Mouse (Mus musculus) forelimb bud, embryonic 11.5 days (tissue): ENCODE measurements around the gene Ccl27a.
A peak's percentile ranks its signal among the peaks of the same experiment; 100 is the strongest.
"Not testable (repeated sequence)": the region's sequence is repeated elsewhere in the genome, so short reads cannot be mapped to it uniquely, and the experiment has no call there.

Experiments used
- DNase-seq: peaks from one replicate; pipeline ENCODE4 v3.0.0-alpha.2; 2012; ENCODE audit warnings: low read depth, low spot score

Ccl27a gene

DNA sequence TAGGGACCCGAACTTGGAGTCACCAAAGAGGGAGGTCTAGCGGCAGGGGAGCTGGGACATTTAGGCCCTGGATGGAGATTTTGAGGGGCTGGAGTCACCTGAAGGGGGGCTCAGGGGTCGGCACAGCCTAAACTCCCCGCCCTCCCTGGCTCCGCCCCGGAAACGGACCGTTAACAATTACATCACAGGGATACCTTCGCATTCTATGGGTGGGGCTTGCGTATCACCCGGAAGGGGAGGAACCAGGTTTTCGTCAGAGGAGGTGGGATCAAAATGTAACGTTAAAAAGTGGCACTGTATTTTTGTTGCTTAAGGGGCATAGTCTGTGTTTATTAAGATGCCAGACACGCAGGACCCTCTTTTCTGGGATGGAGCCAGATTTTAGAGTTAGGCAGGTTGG, at the start of gene Ccl27a:
Gene Ccl27a (minus strand): TSS at position 246 of the 400 bp plus-strand sequence.
- DNase-seq: peak; percentile 82

- not testable (repeated sequence) for DNase-seq
Observed at GRCm38 (mm10) chr4:41783197-41783596, 9.2 kb upstream of the Ccl27a start.

GRCm38 (mm10) chr4:41782711-41783110, 8.7 kb upstream of the Ccl27a start:
- DNase-seq: not testable (repeated sequence)

DNA sequence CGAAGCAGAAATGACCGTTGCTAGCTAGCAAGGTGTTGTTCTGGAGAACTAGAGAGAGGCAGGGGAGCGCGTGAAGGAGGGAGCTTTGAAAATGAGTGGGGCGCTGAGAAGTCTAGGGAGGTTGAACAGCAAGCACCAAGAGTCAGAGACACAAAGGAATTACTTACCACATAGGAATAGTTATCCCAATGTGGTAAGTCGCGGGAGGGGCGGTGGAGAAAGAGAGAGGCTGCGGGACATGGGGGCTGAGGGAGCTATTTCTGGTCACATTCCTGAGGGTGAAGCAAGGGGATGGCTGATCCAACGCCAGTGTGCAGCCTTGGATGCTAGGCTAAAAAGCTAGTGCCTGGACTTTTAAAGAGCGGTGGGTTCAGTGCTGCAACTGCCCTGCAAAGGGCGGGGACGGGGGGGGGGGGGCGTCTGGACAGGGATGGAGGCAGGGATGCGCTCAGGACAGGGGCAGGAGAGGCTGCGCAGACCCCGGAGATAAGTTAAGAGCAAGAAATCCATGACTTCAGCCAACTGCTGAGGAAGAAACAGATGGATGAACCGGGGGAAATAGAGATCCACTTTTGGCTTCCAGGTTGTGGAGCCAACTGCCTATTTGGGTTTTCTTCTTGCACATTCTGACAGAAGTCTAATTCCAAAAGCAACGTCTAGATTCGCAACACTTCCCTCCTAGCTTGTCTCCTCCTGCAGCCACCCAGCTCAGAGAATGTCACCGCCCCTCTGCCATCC, 7.9 kb upstream of the Ccl27a start:
- not testable (repeated sequence) for DNase-seq

DNA sequence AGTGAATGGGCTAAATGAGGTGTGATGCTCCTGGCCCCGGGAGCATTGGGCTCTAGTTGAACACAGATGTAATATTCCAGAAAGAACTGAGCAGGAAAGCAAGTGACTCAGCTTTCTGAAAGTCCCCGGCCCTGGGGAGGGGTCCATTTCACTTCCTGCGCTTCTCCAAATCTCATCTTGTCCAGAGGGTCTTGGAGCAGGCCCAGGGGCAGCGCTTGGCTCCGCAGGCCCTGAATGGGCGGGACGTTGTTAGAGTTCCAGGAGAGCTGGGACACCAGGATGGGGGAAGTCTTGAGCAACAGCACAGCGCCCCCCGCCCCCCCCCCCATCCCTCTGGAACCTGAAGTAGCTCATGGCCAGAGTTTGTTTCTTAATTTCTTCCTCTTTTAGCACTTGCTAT, 7.2 kb upstream of the Ccl27a start:
- DNase-seq: not testable (repeated sequence)

GRCm38 (mm10) chr4:41775840-41776239, 1.8 kb upstream of the Ccl27a start:
- DNase-seq: not testable (repeated sequence)

- DNase-seq: not testable (repeated sequence)
Observed at GRCm38 (mm10) chr4:41774506-41774905, 459 bp upstream of the Ccl27a start.

- DNase-seq: not testable (repeated sequence)
Observed at GRCm38 (mm10) chr4:41773502-41773901, 545 bp downstream of the Ccl27a start.

DNA sequence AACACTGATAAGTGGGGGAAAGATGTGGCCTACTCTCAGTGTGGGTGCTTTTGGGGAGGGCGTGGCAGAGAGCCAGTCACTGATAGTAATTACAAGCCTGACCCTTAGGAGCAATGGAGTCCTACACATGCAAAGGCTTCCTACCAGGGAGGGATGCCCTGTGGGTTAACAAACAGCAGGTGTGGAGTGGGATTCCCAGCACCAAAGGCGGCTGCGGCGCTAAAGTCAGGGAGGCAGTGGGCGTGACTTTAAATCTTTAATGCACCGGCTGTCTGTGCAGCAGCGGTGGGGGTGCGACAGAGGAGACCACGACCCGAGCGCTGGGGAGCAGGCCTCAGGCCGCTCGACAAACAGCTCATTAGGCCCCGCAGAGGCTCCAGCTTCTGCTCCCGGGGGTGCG, 1.1 kb downstream of the Ccl27a start:
- not testable (repeated sequence) for DNase-seq

DNA sequence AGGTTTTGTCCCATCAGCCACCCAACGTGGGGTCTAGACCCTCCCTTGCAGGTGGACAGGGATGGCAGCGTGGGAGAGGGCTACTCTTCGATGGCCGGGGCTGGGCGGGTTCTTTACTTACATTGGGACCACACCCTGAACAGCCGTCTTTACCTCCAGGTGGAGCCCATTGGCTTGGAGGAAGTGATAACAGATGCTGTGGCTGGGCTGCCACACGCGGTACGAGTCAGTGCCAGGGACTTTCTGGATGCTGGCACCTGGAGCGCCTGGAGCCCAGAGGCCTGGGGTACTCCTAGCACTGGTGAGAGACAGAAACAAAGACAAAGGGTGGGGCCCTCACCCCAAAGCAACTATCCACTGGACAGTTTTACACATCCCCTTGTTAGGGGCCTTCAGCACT, 6.7 kb downstream of the Ccl27a start:
- not testable (repeated sequence) for DNase-seq

GRCm38 (mm10) chr4:41763176-41763575, 10.9 kb downstream of the Ccl27a start:
- DNase-seq: not testable (repeated sequence)

DNA sequence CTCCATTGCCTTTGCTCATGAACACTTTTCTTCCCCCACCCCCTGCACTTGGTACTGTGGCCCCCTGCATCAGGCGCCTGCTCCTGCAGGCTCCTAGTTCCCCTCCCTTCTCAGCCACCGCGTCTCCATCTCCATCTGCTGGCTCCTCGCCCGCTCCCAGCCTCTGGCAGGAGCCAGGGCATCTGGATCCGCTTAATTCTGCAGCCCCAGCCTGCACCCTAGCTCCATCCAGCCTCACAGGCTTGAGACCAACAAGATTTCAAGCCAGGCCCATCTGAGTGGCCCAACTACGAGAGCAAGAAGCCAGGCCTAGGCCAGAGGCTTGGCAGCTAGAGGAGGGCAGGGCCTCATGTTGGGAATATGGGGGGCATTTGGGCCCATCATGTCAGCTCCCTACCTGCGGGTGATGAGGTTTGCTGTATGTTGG, 11.3 kb downstream of the Ccl27a start:
- peak; percentile 73 for DNase-seq

- DNase-seq: peak; percentile 71
Observed at GRCm38 (mm10) chr4:41762099-41762687, 11.9 kb downstream of the Ccl27a start.

DNA sequence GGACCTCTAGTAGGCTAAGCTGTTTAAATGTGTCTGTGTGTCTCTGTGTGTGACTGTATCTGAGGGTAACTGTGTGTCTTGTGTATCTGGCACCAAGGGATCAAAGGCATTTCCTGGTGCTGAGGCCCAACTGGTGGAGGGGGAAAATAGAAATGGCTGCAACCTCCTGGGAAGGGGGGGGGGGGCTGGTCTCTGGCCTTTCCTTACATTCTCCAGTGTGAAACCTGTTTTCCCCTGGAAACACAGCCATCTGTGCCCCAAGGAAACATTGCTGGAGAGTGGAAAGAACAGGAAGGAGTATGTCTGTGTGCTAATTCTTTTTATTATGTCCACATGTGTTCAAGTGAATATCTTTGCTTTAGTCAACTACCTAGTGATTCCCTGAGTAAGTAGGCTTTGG, 12.4 kb downstream of the Ccl27a start:
- DNase-seq: peak; percentile 61

- DNase-seq: no peak
Observed at GRCm38 (mm10) chr4:41760911-41761310, 13.1 kb downstream of the Ccl27a start.

- peak; percentile 92 for DNase-seq
Observed at GRCm38 (mm10) chr4:41760288-41760721, 13.7 kb downstream of the Ccl27a start.

- no peak for DNase-seq
Observed at GRCm38 (mm10) chr4:41759656-41760287, 14.3 kb downstream of the Ccl27a start.

- DNase-seq: no peak
Observed at GRCm38 (mm10) chr4:41759206-41759605, 14.8 kb downstream of the Ccl27a start.

DNA sequence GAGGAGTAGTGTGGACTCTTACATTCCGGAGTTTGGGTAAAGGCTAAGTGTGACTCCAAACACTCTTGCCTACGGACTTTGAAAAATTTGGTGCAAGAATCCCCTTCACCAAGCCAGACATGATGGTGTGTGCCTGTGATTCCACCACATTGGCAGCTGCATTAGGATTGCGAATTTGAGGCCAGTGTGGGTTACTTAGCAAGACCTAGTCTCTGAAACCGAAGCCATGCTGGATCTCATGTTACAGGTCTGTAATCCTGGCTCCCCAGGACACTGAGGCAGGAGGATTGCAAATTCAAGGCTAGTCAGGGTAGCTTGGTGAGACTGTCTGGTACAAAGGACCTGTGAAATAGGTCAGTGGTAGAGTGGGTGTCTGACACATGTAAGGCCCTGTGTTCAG, 15.3 kb downstream of the Ccl27a start:
- no peak for DNase-seq

GRCm38 (mm10) chr4:41758021-41758420, 16.0 kb downstream of the Ccl27a start:
- DNase-seq: no peak

GRCm38 (mm10) chr4:41757321-41757720, 16.7 kb downstream of the Ccl27a start:
- no peak for DNase-seq

- no peak for DNase-seq
Observed at GRCm38 (mm10) chr4:41756440-41756839, 17.6 kb downstream of the Ccl27a start.
